Mouse (Mus musculus) G1E (cell line): ENCODE data around the gene Ipmk. TPM values are rescaled to one million over a fixed set of nuclear protein-coding genes. Genes with fewer than 3 reads are reported as not detected.

ENCODE experiments used
- ATAC-seq: 2 replicates; pipeline ENCODE4 v1.8.0; 2016; ENCODE audit warnings: mild to moderate bottlenecking; ENCODE audit not compliant: insufficient number of reproducible peaks, poor library complexity, low FRiP score, severe bottlenecking; ENCODE audit errors: extremely low read depth
- DNase-seq: peaks from one replicate; pipeline ENCODE4 v3.0.0; 2012; ENCODE audit warnings: low spot score
- H3K27me3 ChIP-seq: 2 replicates; pipeline ENCODE4 v1.6.1; 2012; ENCODE audit warnings: mild to moderate bottlenecking, low read length, inconsistent platforms; ENCODE audit not compliant: insufficient read depth
- H3K36me3 ChIP-seq: replicated peaks from 2 replicates; pipeline ENCODE3; 2012; ENCODE audit warnings: mild to moderate bottlenecking, inconsistent platforms
- H3K4me1 ChIP-seq: 2 replicates; pipeline ENCODE4 v1.6.1; 2012; ENCODE audit warnings: low read depth, low read length, inconsistent platforms, mixed read lengths; ENCODE audit not compliant: insufficient read depth
- H3K4me3 ChIP-seq: 2 replicates; pipeline ENCODE4 v1.5.1; 2012; ENCODE audit warnings: low read depth, mild to moderate bottlenecking, inconsistent platforms, low read length, moderate library complexity, mixed read lengths
- H3K9me3 ChIP-seq: replicated peaks from 2 replicates; pipeline ENCODE4 v1.6.1; 2012; ENCODE audit warnings: inconsistent platforms
- CTCF ChIP-seq: IDR thresholded peaks from 2 replicates; pipeline ENCODE4 v1.5.1; 2012; ENCODE audit warnings: low read depth, low read length, inconsistent platforms, mixed read lengths
- GATA1 ChIP-seq: IDR thresholded peaks from 2 replicates; pipeline ENCODE4 v1.6.1; 2012; ENCODE audit warnings: borderline replicate concordance, low read length, inconsistent platforms, mixed read lengths
- GATA2 ChIP-seq: IDR thresholded peaks from 2 replicates; pipeline ENCODE4 v1.6.1; 2012; ENCODE audit warnings: low read depth, low read length, inconsistent platforms, borderline replicate concordance
- POLR2AphosphoS5 ChIP-seq: IDR thresholded peaks from 2 replicates; pipeline ENCODE4 v1.6.1; 2012; ENCODE audit warnings: low read depth, low read length, inconsistent platforms; ENCODE audit not compliant: insufficient replicate concordance
- TAL1 ChIP-seq: conservative IDR thresholded peaks from 2 replicates; pipeline ENCODE4 v1.6.1; 2012; ENCODE audit warnings: low read depth, low read length, inconsistent platforms, mixed read lengths
- polyA plus RNA-seq: library from polyadenylated mRNA; stranded (reverse); fragments of >175 nt; gene quantifications from 2 replicates; pipeline ENCODE4 v1.2.3, GENCODE M21; 2012
- total RNA-seq, 2 experiments: library from RNA; stranded (forward) in 1 of 2; stranded (reverse) in 1 of 2; fragments of 200-1000 nt in 1 of 2; fragments of >200 nt in 1 of 2; fragmentation: Nextera tagmentation in 1 of 2; gene quantifications; 2 replicates each; pipeline ENCODE4 v1.2.3; 2014 to 2017

Ipmk gene
- total and polyA plus RNA-seq, 3 experiments = 12.8 to 31.6 (median 26.2) TPM

- ATAC-seq (no peak), DNase-seq (no peak)
- H3K4me3 ChIP-seq = no peak overlapping the region
- TF ChIP-seq GATA2 (no peak), GATA1 (no peak), TAL1 (no peak), POLR2AphosphoS5 (no peak), CTCF (no peak)
- H3K36me3 ChIP-seq = no peaks in the 10 kb centered on the region
- H3K9me3 ChIP-seq = no peaks in the 10 kb centered on the region
- 0 out of 2 replicates have a peak, but pooled peaks cover 2% of the 10 kb centered on the region for H3K27me3 ChIP-seq
- H3K4me1 ChIP-seq = no peaks in the 10 kb centered on the region
Observed at GRCm38 (mm10) chr10:71314596-71314995, 33.0 kb upstream of the Ipmk start.

DNA sequence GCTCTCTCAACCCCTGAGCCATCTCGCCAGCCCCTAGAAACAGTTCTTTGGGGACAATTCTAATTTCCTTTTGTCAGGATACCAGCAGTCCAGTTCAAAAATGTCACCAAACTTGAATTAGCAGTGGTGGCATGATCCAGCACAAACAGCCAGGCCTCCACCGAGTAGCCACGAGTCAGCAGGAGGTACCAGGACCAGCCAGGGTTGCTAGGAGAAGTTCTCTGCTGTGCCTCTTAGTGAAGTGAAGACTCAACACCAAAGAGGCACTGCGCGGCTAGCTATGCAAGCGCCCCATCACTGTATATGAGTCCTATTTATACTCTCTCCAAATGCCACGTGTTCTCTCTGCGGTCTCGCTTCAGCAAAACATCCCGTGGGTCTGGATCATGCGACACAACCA lies 31.5 kb upstream of the Ipmk start:
- ATAC-seq (no peak), DNase-seq (no peak)
- Histone ChIP-seq H3K4me3 (no peak overlapping the region), H3K36me3 (no peaks in the 10 kb centered on the region), H3K27me3 (0 out of 2 replicates have a peak, but pooled peaks cover 2% of the 10 kb centered on the region), H3K4me1 (no peaks in the 10 kb centered on the region), H3K9me3 (no peaks in the 10 kb centered on the region)
- TF ChIP-seq GATA2 (no peak), CTCF (no peak)

- H3K4me1 ChIP-seq = no peaks in the 10 kb centered on the region
- H3K4me3 ChIP-seq = no peak overlapping the region
- H3K36me3 ChIP-seq = no peaks in the 10 kb centered on the region
- DNase-seq (no peak), ATAC-seq (no peak)
- 0 out of 2 replicates have a peak, but pooled peaks cover 2% of the 10 kb centered on the region for H3K27me3 ChIP-seq
- no peaks in the 10 kb centered on the region for H3K9me3 ChIP-seq
- TF ChIP-seq GATA1 (no peak), GATA2 (no peak), POLR2AphosphoS5 (no peak), TAL1 (no peak), CTCF (no peak)
Observed at GRCm38 (mm10) chr10:71316497-71316896, 31.1 kb upstream of the Ipmk start.

GRCm38 (mm10) chr10:71323669-71324068 lies 23.9 kb upstream of the Ipmk start:
- no peak for ATAC-seq
- no peak for DNase-seq
- TF ChIP-seq CTCF = no peak
- no peak for TF ChIP-seq POLR2AphosphoS5
- TF ChIP-seq GATA1 = no peak
- no peak for TF ChIP-seq GATA2
- TF ChIP-seq TAL1 = no peak
- no peaks in the 10 kb centered on the region for H3K9me3 ChIP-seq
- peaks cover 10% of the 10 kb centered on the region for H3K36me3 ChIP-seq
- H3K4me1 ChIP-seq = peaks cover 3% of the 10 kb centered on the region; the same call in 1 of the 2 replicates
- H3K4me3 ChIP-seq = no peak overlapping the region
- H3K27me3 ChIP-seq = no peaks in the 10 kb centered on the region

- Histone ChIP-seq H3K9me3 (no peaks in the 10 kb centered on the region), H3K4me3 (no peak overlapping the region), H3K27me3 (no peaks in the 10 kb centered on the region), H3K4me1 (peaks cover 3% of the 10 kb centered on the region; the same call in 1 of the 2 replicates), H3K36me3 (peaks cover 34% of the 10 kb centered on the region)
- DNase-seq = no peak
- ATAC-seq = no peak
- no peak for TF ChIP-seq POLR2AphosphoS5
- no peak for TF ChIP-seq GATA1
Observed at GRCm38 (mm10) chr10:71326123-71326522, 21.4 kb upstream of the Ipmk start.

GRCm38 (mm10) chr10:71326789-71327188 lies 20.8 kb upstream of the Ipmk start:
- DNase-seq (peak; percentile 52), ATAC-seq (peak; percentile 55; the same call in 1 of the 2 replicates)
- no peak overlapping the region for H3K4me3 ChIP-seq
- peaks cover 3% of the 10 kb centered on the region; the same call in 1 of the 2 replicates for H3K4me1 ChIP-seq
- no peaks in the 10 kb centered on the region for H3K9me3 ChIP-seq
- H3K27me3 ChIP-seq = no peaks in the 10 kb centered on the region
- TF ChIP-seq POLR2AphosphoS5 (no peak), CTCF (peak; percentile 78)
- H3K36me3 ChIP-seq = peaks cover 40% of the 10 kb centered on the region

DNA sequence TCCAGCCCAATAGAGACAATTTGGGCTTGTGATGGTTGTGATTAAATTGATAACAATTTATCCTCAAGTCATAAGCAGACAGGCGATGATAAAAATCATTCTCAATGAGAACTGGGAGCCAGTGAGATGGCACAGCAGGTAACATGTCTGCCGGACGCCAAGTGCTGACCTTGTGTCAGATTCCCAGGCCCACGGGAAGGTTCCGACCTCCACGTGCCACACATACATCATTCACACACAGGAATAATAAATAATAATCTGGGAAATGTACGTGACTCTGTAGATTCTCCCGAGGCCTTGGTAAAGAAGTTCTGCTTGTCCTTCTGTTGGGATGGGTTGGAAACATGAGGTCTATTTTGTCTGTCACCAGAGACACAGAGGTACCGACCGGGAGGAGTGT lies 20.2 kb upstream of the Ipmk start:
- TF ChIP-seq POLR2AphosphoS5 (no peak), CTCF (no peak), GATA1 (no peak), TAL1 (no peak), GATA2 (no peak)
- no peaks in the 10 kb centered on the region for H3K27me3 ChIP-seq
- peaks cover 3% of the 10 kb centered on the region; the same call in 1 of the 2 replicates for H3K4me1 ChIP-seq
- ATAC-seq = no peak
- no peaks in the 10 kb centered on the region for H3K9me3 ChIP-seq
- no peak for DNase-seq
- no peak overlapping the region for H3K4me3 ChIP-seq
- peaks cover 46% of the 10 kb centered on the region for H3K36me3 ChIP-seq
